Mouse (Mus musculus) olfactory bulb, adult 2 months (tissue): Measurements from ENCODE around the gene Trim28.

ENCODE experiments used
- CTCF ChIP-seq: fragments of 200-500 bp; IDR thresholded peaks from 2 replicates; pipeline ENCODE4 v1.5.1; 2012; ENCODE audit warnings: low read depth, mild to moderate bottlenecking, low read length, moderate library complexity; ENCODE audit not compliant: insufficient read depth
- POLR2A ChIP-seq: fragments of 200-500 bp; IDR thresholded peaks from 2 replicates; pipeline ENCODE4 v1.6.1; 2012; ENCODE audit warnings: mild to moderate bottlenecking, low read depth, low read length, moderate library complexity; ENCODE audit not compliant: insufficient read depth

DNA sequence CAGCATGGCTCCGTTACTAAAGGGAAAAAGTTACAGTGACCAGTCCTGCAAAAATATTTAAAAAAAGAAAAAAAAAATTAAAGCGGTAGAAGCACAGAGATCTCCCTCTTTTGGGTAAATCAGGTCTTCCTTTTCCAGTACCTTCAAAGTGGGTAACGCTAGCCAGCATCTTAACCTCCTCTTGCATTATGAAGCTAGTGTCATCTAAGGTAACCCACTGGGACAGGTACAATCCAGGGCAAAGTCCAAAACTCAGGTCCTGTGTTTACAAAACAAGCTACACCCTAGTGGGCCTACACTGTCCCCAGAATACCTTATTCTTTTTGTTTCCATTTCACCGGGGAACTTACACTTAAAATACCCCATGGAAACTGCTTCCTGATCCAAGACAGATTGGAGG lies 14.8 kb downstream of the Trim28 start:
- no peak for TF ChIP-seq CTCF
- no peak for TF ChIP-seq POLR2A
